Mouse (Mus musculus): ENCODE results near the gene Olfr1346.
A peak's percentile ranks its signal among the peaks of the same experiment; 100 is the strongest.

DNA sequence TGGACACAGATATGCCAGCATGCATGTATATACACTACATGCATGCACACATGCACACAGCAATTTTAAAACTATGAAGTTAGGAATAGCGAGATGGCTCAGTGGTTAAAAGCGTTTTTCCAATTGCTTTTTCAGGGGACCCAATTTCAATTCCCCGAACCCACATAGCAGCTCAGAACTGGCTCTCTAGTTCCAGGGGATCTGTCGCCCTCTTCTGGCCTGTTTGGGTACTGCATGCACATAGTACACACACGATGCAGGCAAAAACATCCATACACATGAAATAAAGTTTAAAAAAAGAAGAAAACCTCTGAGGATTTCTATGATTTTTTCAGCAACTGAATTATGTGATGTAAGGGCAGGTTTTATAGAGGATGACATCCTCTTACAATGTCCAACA is 59.2 kb downstream of the Olfr1346 start:
- 0 out of 2 replicates have a peak, but pooled peaks have one; percentile 11 for TF ChIP-seq ZC3H11A (IDR thresholded peaks at IDR 0.05; ENCODE audit: borderline replicate concordance, low read depth, low read length)
- no peak for TF ChIP-seq HCFC1 (IDR thresholded peaks at IDR 0.05; ENCODE audit: borderline replicate concordance, insufficient read depth, low read length)
- TF ChIP-seq ZNF384 (IDR thresholded peaks at IDR 0.05; ENCODE audit: low read depth, low read length): no peak
- no peak for TF ChIP-seq MAFK (IDR thresholded peaks at IDR 0.05; ENCODE audit: insufficient read depth, low read depth, low read length)

Data from ES-E14 (cell line).